Mouse (Mus musculus) retina, adult 2 months (tissue): ENCODE measurements at regions not wholly inside any gene's neighbourhood (a gene's known extent, or its start where the extent isn't known, plus 50 kb on each side); places are given as distances from the start of the nearest gene placed in this dataset.

Experiments
- DNase-seq: peaks from one replicate; pipeline ENCODE4 v3.0.0-alpha.2; 2012; ENCODE audit warnings: low read depth, low spot score

DNA sequence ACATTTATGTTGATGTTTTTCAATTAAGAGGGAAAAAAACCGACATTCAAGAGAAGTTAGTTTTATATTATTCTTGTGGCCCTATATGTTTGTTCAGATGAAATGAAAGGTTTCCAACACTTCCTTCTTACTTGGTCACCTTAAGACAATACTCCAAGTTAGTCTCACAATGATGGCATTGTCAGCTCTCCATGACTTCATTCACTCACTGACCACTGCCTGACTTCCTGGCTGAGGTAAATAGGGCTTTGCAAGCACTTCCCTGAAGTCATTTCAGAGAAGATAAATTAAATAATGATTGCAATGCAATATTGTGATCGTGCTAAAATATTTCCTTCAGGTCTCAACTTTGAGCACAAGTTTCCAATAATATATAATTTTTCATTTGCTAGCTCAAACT is 197.9 kb upstream of the Cep162 start:
- DNase-seq, result no peak

DNA sequence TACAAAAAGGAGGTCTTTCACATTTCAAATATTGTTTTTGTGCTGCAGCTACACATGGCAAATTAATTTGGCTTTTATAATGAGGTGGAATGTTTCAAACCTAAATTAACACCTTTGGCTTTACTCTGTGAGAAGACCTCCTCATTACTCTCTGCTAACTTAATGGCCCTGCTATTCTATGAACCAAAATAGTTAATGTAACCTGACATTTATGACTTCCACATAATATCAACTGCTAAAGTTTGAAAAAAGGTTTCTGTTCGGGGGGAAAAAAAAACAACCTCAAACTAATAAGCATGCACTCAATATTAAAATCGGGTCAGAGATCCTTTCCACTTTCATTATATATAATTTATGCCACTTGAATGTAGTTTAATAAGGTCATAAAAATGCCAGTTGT is 197.2 kb upstream of the Cep162 start:
- DNase-seq, result no peak

DNA sequence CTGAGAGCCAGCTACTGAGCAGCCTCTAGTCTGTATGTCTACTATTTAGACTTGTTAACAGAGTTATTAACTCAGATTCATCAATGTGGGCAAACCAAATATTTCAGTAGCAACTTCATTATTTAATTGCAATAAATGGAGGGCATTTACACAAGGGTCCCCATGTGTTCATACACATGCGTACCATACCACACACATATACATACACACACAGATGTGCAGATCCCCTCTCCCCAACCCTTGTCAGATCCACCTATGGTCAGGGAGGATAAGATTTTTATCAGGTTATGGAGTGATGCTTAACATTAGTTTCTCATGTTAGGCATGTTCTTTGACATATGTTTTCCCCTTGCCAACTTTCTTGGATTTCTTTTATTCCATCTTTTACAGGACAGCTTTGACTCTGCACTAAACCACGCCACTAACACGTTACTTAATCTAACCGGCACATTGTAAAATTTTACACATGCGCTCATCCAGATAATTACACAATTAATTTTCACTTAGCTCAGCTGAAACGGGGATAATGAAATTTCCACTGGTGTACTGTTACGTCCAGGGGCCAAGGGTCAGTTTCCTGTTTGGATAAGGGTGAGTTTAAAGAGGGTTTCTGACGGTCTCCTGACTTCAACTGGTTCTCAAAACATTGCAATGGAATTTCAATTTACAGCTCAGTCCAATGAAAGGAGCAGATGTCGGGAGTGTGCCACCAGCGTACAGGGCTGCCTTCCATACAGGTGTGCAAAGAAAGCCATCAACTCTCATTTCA is 188.3 kb upstream of the Cep162 start:
- no peak for DNase-seq

DNA sequence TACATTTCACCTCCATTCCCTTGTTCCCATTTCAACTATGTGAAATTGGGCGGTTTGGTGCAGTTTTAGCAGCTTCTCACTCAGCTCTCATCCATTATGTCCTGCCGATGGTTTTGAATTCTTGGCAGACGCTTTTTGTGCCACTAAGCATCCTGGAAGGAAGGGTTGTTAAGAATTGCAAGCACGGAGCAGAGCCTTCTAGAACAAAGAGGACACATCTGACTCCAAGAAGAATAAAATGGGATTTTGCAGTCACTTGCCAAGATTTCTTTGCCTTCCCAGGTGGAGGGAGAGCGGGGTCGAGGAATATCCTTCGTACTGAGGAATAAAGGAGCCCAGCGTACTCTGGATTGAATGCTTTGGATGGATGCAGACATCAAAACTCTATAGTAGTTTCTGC is 176.7 kb upstream of the Cep162 start:
- no peak for DNase-seq

DNA sequence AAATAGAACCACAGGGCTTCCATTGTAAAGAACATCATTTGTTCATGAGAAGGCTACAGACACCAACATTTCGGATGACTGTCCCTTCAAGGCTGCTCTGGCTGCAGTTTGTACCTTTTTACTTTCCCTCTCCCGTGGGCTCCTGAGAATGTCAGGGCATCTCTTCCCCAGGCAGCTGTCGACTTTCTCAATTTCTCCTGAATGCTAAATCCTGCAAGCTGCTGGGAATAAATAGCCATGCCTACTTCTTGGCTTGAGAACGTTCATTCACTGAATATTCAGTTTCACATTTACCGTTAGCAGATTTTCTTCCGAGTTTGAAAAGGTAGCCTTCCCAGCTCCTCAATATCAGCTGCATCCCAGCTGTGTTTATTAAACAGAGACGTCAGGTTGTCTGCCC is 176.2 kb upstream of the Cep162 start:
- DNase-seq, result no peak

DNA sequence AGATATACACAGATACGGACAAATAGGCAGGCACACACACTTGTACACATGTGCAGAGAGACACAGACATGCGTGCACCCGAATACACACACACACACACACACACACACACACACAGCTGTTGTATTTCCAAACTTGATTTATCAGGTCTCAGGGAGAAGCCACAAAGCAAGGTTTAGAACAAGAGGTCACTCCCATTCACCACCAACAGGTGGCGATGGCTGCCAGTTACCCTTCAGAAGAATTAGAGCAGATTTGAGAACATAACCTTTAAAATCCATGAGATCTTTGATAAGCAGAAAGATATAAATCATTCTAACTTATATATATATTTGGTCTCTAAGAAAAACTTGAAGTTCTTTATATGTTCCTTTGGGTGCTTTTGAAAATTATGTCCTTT is 169.9 kb upstream of the Cep162 start:
- DNase-seq, result peak; percentile 4

DNA sequence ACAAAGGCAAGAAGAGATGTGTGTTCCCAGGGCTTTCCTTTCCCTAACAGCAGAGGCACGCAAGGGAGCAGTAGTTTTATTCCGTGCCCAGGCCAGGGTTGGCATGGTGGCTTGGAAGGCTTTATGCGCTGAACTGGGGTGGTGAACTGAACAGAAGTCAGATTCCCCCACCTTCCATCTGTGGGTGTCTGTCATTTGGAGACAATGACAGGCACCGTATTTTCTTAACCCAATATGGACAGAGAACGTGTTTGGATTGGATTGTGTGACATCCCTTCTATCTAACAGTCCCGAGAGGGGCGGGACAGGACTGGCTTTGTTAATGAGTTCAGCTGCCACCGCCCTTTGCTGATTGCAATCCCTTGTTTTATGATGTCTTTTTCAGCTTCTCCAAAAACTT is 165.8 kb upstream of the Cep162 start:
- no peak for DNase-seq

DNA sequence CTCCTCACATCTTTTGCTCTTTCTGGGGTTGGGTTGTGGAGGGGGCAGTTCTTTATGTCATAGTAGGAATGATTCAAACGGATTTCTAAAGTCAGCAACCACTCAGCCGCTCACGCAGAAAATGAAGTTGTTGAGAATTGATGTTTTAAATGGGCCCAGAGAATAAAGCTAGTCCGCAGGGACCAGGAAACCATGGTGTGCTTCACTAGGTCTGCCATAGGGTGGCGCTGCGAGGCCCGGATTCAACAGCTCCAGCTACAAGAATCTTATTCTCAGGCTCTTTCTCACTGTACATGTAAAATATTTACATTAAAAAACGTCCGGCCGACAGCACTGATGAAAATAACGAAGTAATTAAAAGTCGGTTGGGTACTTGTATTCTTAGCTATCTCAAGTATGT is 164.0 kb upstream of the Cep162 start:
- DNase-seq, result no peak

DNA sequence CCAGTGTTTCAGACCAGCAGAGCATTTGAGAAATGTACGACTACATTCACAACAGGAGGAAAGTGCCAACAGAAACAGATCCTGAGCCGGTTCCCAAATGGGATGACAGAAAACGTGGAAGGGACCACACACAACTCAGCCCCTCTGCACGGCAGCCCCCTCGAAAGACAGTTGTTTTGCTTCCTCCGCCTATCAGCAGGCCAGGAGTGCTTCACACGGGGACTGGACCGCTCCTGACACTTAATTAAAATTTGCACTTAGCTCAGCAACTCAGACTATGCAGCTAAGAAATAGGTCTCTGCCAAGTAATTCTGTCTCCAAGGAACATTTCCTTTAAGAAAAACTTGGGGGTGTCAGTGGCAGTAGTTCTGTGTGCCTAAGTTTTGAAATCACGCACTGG is 157.6 kb upstream of the Cep162 start:
- no peak for DNase-seq

DNA sequence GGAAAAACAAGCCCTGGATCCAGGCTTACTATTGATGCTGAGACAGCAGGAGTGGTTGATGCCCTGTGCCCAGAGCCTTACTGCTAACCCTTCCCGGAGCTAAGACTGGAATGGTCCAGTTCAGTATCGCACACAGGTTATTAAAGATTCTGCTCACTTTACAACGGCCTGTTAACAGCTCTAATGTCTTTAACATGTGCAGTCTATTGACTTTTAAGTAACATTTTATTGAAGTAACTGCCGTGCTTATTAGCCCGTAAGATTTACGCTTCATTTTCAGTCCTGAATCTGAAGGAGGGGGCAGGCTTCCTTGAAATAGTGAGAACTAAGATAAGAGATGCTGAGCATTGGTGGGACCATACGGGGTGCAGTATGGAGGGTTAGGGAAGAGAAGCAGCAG is 155.7 kb upstream of the Cep162 start:
- DNase-seq, result no peak

DNA sequence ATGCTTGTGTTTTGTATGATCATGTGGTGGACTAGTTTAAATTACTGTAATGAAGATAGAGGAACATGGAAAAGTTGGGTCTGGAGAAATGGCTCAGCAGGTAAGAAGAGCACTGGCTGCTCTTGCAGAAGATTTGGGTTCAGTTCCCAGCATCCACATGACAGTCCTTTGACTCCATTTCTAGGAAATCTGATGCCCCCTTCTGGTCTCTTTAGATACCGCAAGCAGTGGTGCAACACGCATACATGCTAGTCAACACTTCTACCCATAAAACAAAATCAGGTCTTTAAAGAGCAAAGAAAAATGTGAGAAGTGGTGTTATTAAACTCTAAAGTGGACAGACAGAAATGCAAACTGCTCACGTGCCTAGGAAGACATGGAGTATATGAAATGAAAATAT is 154.4 kb upstream of the Cep162 start:
- DNase-seq, result no peak

DNA sequence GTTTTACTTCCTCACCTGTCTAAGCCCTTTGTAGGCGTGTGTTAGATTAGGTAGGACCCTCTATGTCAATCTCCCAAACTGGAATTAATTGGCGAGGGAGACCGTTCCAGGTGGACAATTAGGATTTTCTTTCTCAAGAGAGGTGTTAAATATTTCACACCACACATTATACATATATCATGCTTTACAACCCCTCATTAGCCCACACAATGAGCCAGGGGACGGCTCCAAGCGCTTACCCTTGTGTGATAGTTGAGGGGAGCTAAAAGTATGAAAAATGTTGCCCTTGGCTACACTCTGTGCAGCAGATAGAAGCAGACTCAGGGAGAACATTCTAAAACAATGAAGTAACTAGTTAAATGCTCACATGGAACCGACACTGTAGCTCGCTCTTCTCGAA is 153.5 kb upstream of the Cep162 start:
- no peak for DNase-seq

DNA sequence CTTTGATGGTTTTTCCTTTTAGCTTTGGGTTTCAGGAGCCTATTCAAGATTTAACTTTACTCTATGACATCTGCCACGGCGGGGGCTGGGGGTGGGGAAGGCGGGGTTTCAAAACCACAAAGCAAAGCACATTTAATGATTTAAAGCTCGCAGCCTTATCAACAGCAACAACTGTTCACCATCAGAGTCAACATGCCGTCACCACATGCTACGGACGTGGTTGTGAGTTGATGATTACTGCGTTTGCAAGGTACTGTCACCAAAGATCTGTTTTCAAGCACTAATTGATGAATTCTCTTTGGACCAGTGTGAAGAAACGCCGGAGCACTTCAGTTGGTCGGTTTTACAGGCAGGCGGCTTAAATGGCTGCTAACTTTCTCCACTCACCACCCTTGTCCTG is 151.1 kb upstream of the Cep162 start:
- DNase-seq, result no peak

DNA sequence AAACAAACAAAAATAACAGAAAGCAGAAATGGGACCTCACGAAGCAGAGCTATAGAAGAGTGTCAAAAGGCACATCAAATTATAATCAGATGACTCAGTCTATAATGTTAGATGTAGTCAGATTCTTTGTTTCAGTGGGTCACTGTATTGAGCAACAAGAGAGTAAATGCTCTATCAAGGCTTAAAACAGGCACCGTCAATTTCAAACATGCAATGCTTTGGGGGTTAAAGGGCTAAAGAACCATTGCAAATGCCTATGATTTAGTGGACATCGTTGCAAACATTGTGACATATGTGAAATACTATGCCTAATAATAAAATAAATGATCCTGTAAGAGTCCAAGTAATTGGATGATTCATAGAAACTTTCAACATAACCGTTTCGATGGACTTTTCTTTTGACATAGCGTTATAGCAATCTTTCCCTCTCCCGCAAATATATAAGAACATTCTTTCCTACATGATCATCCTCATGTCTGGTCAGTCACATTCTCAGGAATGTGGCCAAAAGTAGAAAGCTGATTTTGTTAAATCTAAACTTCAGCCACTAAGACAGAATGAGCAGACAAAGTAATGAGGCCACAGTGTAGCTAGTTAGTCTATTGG is 149.9 kb upstream of the Cep162 start:
- DNase-seq, result no peak

DNA sequence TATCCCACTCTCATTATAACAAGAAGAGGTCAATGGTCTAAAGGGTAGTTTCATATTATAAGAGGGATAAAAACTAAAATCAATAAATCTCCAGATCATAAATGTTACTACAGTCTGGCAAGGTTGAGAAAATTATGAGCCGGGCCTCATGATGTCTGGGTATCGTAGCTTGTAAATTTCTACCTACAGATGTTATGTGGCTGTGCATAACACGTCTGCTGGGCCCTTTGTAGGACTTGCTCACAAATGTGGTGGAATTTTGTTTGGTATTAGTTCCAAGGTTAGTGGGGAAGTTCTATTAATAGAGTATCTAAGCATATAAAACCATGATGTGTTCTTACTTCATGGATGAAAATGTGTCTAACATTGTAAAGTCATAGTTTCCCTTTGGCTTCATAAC is 146.7 kb upstream of the Cep162 start:
- no peak for DNase-seq

DNA sequence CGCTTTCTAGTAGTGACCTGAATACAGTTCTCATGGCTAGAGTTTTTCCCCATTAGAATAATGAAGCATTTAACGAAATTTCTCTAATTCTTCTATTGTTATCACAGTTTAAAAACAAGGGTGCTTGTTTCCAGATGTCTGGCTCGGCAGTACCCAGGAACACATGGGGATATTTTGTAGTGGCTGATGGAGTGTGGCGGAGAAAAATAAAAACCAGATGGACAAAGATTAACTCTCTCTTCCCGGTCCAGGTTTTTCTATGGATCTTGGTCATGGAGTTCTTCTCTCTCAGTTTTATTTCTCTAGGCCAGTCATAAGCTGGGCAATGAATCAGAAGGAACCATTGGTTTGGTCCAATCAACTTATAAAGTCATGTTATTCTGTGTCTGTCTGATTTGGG is 132.2 kb upstream of the Cep162 start:
- DNase-seq, result no peak

DNA sequence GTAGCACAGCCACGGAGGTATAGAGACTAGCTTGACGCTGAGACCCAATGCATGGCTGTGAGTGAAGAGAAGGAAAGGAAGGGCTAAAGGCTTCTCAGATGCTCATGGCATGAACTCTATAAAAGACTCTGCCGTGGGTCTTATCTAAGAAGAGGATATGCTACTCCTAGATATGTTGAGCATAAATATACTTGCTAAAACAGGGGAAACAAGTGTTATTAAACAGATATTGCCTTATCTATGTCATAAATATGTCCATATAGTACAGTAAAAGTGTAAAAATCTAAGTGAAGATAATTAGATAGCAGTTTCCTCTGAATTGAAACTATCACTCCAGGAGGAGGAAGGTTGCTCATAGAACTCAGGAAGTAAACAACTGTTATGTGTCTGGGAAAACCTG is 128.2 kb upstream of the Cep162 start:
- DNase-seq, result no peak

DNA sequence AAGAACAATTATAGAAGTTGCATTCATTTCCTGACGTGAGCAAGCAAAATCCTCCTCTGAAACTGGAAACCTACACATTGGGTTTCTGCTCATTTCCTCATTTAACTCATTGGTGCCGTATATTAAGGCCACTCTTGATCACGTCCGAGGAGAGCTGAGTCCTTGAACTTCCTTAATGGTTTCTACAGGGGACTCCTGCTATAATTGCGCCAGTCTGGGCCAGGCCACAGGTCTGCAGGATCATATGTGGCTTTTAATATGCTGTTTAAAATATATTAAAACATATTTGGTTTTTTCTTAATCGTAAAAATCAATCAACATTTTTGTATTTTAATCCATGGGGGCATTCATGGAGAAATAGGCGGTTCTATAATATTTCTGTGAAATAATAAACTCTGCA is 122.6 kb upstream of the Cep162 start:
- no peak for DNase-seq

DNA sequence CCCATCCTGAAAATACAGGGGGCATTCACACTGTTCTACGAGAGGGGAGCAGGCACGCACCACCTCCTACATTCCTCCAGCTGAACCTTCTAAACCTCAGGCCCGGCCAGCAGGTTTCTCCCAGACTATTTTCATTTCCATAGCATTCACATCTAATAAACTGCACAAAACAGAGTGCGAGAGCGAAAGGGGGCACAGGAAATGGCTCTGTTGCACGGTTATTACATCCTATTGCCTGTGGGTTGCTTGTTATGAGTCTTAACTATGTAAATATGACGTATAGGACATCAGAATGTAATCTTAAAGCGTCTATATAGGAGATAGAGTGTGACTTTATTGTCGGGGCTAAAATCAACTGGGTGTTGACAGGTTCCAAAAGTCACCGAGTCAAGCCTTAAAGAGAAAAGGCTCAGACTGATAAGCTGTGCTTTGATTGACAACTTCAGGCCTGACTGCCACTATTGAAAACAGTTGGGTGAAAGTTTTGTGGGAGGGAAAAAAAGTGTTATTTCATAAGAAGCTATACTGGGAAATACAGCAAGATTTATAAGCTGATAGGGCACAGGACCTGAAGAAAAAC is 121.5 kb upstream of the Cep162 start:
- DNase-seq, result no peak

DNA sequence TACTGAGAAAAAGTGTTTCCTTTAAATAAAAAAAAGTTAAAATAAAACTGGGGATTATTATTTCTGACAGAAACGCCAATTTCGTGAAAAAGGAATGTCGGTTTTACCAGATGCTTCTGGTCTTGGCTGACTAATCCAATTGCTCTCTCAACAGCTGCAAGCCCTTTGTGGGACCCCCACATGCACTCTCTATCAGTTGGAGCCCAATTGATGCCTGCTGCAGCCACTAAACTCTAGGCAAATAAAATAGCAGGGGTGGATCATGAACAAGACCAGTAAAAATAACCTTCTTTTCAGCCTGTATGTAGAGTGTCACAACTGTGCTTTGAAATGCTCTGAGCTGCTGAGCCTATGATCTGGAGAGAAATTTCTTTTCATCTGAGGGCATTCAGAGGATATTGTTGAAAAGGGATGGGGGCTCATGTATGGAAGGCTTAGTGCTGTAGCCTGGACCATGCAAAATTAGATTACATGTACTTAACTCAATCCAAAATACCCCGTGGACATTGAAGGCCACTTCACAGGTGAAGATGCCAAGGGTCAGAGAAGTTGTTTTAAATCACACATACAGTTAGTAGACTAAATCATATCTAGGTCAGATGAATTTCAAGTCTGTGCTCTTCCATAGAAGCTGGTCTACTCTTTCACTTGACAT is 117.0 kb upstream of the Cep162 start:
- no peak for DNase-seq

DNA sequence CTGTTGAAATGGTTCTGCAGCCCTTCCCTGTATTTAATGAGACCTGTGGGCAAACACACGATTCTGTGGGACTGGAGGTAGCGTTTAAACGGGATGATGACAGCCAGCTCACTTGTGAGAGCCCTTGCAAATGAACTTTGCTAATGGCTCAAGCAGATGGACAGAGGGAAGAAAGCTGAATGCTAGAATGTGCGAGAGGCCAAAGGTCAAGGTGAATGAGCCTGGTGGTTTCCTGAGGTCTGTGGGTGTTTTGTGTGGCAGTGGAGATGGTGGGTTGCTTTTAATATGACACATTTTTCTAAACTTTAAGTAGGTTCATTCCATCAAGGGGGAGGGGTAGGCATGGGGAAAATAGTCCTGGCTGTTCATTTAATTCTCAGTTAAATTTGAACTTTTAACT is 113.7 kb upstream of the Cep162 start:
- DNase-seq, result no peak

DNA sequence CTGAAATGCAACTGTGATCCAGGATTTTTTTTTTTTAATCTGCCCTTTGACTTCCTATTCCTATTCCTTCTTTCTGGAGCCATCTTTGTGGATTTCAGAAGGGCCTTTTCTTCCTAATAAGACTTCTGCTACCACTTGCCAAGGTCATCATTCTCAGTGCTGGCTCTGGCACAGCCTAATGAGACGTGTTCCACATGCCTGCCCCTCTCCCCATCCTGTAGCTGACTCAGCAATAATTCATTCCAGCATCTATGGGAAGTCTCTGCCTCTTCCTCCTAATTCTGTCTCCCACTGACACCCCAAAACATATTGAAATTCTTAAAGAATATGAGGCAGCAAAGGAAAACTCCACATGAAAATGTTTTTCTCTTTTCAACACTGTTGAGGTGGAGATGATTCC is 91.7 kb upstream of the Cep162 start:
- no peak for DNase-seq
